Mouse (Mus musculus) neural tube, embryonic 11.5 days (tissue): ENCODE data around the gene Rab11fip3. TPM values are rescaled to one million over a fixed set of nuclear protein-coding genes. Genes with fewer than 3 reads are reported as not detected.

Experiments used
- ATAC-seq: fragments of 200-750 bp; cut with Nextera tagmentation; 2 replicates; pipeline ENCODE4 v1.8.0; 2017; ENCODE audit warnings: moderate number of reproducible peaks, mild to moderate bottlenecking, moderate TSS enrichment, moderate library complexity; ENCODE audit not compliant: insufficient read depth, low FRiP score, low TSS enrichment
- DNase-seq: peaks from one replicate; pipeline ENCODE4 v3.0.0-alpha.2; 2015; ENCODE audit warnings: low spot score
- H3K27ac ChIP-seq: fragments of 300-500 bp; sonication (generic); 2 replicates; pipeline ENCODE4 v1.5.1; 2014; ENCODE audit warnings: low read depth, mild to moderate bottlenecking, low read length
- H3K27me3 ChIP-seq: fragments of 300-500 bp; sonication (generic); 2 replicates; pipeline ENCODE4 v1.6.1; 2014; ENCODE audit warnings: mild to moderate bottlenecking, low read length, mixed read lengths; ENCODE audit not compliant: control insufficient read depth, insufficient read depth
- H3K36me3 ChIP-seq: fragments of 300-500 bp; sonication (generic); 2 replicates; pipeline ENCODE4 v1.6.1; 2014; ENCODE audit warnings: mild to moderate bottlenecking, low read length, moderate library complexity, mixed read lengths; ENCODE audit not compliant: control insufficient read depth, insufficient read depth
- H3K4me1 ChIP-seq: fragments of 300-500 bp; sonication (generic); 2 replicates; pipeline ENCODE4 v1.6.1; 2014; ENCODE audit warnings: low read length, mixed read lengths; ENCODE audit not compliant: control insufficient read depth, insufficient read depth
- H3K4me2 ChIP-seq: fragments of 300-500 bp; sonication (generic); 2 replicates; pipeline ENCODE4 v1.6.1; 2014; ENCODE audit warnings: low read depth, mild to moderate bottlenecking, moderate library complexity
- H3K4me3 ChIP-seq: fragments of 300-500 bp; sonication (generic); 2 replicates; pipeline ENCODE4 v1.5.1; 2014; ENCODE audit warnings: low read depth, low read length
- H3K9ac ChIP-seq: fragments of 300-500 bp; sonication (generic); 2 replicates; pipeline ENCODE4 v1.6.1; 2014; ENCODE audit warnings: mild to moderate bottlenecking, low read length
- H3K9me3 ChIP-seq: fragments of 300-500 bp; sonication (generic); 2 replicates; pipeline ENCODE4 v1.6.1; 2016; ENCODE audit warnings: low read length; ENCODE audit not compliant: control insufficient read depth
- WGBS: fragments of 180-500 bp; shearing (Covaris S2); extraction: QIAGEN DNeasy Blood & Tissue Kit; methylation state at CpG from one replicate; pipeline ENCODE4 v1.1.7; 2014; 5-methylcytosine and 5-hydroxymethylcytosine counted together
- polyA plus RNA-seq: library from polyadenylated mRNA; unstranded; fragments of >200 nt; fragmentation: Nextera tagmentation; extraction: Ambion mirVana; gene quantifications from 2 replicates; pipeline ENCODE4 v1.2.1, GENCODE M21; 2014

The Rab11fip3 gene
- polyA plus RNA-seq, 1 experiment from 2014 or later, result 24.8 TPM

GRCm38 (mm10) chr17:25964271-25964670 is 105.1 kb downstream of the Rab11fip3 start:
- ATAC-seq (no peak), DNase-seq (no peak)
- no peak overlapping the region for H3K27ac ChIP-seq
- H3K9ac ChIP-seq, result no peak overlapping the region
- no peak overlapping the region for H3K4me3 ChIP-seq
- no peak overlapping the region for H3K4me2 ChIP-seq
- no peaks in the 10 kb centered on the region for H3K4me1 ChIP-seq
- no peaks in the 10 kb centered on the region for H3K9me3 ChIP-seq
- WGBS, result 91% methylated on average over 7 of the region's 7 CpGs
- peaks cover 11% of the 10 kb centered on the region for H3K36me3 ChIP-seq
- H3K27me3 ChIP-seq, result no peaks in the 10 kb centered on the region

DNA sequence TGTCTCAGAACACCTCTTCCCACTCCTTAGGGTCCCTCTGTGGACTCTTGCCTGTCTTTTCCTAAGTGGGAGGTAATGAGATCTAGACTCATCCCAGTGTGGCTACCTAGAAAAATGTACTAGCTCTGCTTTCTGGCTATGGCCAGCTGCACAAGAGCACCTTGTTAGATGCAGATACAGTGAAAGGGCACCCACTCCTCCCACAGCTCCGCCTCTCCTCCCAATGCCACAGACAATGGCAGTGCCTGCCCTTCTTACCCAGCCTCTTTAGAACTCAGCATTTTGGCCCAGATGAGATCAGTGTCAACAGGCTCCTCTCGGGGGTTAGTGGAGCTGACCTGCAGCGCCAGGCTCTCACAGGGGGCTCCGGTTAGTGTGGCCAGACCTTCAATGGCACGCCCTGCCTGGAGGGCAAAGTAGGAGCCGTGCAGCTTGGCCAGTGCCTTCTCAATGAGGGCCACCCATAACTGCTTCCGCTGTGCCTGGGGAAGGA is 106.9 kb downstream of the Rab11fip3 start:
- Histone ChIP-seq H3K9me3 (no peaks in the 10 kb centered on the region), H3K27ac (no peak overlapping the region), H3K4me2 (no peak overlapping the region), H3K36me3 (peaks cover 11% of the 10 kb centered on the region), H3K27me3 (no peaks in the 10 kb centered on the region), H3K4me1 (no peaks in the 10 kb centered on the region), H3K4me3 (no peak overlapping the region), H3K9ac (no peak overlapping the region)
- 91% methylated on average over 7 of the region's 7 CpGs for WGBS
- no peak for ATAC-seq
- DNase-seq, result no peak

GRCm38 (mm10) chr17:25961566-25961965 is 107.8 kb downstream of the Rab11fip3 start:
- Histone ChIP-seq H3K4me1 (no peaks in the 10 kb centered on the region), H3K9ac (no peak overlapping the region), H3K36me3 (peaks cover 11% of the 10 kb centered on the region), H3K27ac (no peak overlapping the region), H3K27me3 (no peaks in the 10 kb centered on the region), H3K4me3 (no peak overlapping the region), H3K9me3 (no peaks in the 10 kb centered on the region), H3K4me2 (no peak overlapping the region)
- ATAC-seq, result no peak
- 92% methylated on average over 5 of the region's 5 CpGs for WGBS
- no peak for DNase-seq

- Histone ChIP-seq H3K4me3 (no peak overlapping the region), H3K36me3 (peaks cover 11% of the 10 kb centered on the region), H3K4me1 (no peaks in the 10 kb centered on the region), H3K27me3 (no peaks in the 10 kb centered on the region), H3K9ac (no peak overlapping the region), H3K9me3 (no peaks in the 10 kb centered on the region), H3K4me2 (no peak overlapping the region), H3K27ac (no peak overlapping the region)
- DNase-seq, result no peak
- 94% methylated on average over 23 of the region's 23 CpGs for WGBS
- no peak for ATAC-seq
Observed at GRCm38 (mm10) chr17:25959630-25960467, 109.5 kb downstream of the Rab11fip3 start.

DNA sequence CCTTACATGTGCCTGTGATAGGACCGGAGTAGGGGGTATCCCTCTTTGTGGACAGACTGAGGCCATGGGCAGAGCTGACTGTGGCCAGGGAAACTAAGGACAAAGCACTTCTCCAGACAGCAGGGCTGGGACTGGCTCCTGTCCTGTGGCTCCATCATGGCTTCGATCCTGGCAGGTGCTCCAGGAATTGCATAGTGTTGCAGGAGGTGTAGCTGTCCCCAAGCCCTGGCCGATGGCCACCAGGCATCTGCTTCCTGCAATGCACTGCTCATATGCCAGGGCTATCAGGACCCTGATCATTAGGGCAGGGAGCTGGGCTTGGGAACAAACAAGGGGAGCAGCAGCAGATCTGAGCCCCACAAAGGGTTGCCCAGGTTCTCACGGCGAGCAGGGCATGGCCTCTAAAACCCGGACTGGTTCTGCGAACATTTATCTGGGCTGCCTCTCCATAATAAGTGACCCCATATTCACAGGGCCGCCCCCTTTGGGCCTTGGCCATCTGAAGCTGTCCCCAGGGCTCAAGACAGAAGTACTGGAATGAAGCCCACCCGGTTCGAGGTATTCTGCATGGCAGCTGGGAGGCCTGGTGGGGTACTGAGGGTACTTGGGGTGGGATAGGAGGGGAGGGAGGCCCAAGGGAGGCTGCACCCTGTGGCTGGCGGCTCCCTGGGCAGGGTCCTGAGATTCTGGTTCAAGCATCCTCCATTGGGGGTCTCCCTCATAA is 110.4 kb downstream of the Rab11fip3 start:
- H3K4me2 ChIP-seq, result no peak overlapping the region
- peaks cover 7% of the 10 kb centered on the region for H3K36me3 ChIP-seq
- 92% methylated on average over 11 of the region's 11 CpGs for WGBS
- DNase-seq (no peak), ATAC-seq (no peak)
- H3K4me1 ChIP-seq, result no peaks in the 10 kb centered on the region
- H3K4me3 ChIP-seq, result no peak overlapping the region
- H3K9me3 ChIP-seq, result no peaks in the 10 kb centered on the region
- H3K9ac ChIP-seq, result no peak overlapping the region
- no peak overlapping the region for H3K27ac ChIP-seq
- H3K27me3 ChIP-seq, result no peaks in the 10 kb centered on the region

DNA sequence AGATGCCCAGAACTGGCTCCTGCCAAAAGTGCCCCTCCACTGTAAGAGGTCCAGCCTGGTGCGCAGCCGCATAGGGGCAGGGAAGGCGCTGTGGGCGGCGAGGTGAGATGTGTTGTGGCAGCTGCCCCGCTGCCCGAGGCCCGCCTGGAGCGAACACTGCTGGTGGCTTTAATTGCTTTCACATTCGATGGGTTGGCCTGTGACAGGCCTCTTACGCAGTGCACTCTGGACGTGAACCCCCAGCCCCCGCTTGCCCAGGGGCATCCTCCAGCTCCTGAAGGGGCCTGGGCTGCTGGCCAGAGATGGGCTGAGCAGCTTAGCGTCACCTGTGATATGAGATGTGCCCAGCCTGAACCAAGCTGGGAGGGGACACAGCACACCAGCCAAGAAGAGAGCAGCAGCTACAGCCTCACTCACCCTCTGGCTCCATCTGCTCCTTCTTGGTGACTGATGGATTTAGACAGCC is 111.7 kb downstream of the Rab11fip3 start:
- H3K4me3 ChIP-seq, result no peak overlapping the region
- H3K4me1 ChIP-seq, result no peaks in the 10 kb centered on the region
- ATAC-seq, result no peak
- H3K9ac ChIP-seq, result no peak overlapping the region
- 83% methylated on average over 14 of the region's 14 CpGs for WGBS
- no peak overlapping the region for H3K4me2 ChIP-seq
- peaks cover 6% of the 10 kb centered on the region for H3K36me3 ChIP-seq
- no peaks in the 10 kb centered on the region for H3K9me3 ChIP-seq
- peaks cover 6% of the 10 kb centered on the region for H3K27me3 ChIP-seq
- DNase-seq, result no peak
- no peak overlapping the region for H3K27ac ChIP-seq

DNA sequence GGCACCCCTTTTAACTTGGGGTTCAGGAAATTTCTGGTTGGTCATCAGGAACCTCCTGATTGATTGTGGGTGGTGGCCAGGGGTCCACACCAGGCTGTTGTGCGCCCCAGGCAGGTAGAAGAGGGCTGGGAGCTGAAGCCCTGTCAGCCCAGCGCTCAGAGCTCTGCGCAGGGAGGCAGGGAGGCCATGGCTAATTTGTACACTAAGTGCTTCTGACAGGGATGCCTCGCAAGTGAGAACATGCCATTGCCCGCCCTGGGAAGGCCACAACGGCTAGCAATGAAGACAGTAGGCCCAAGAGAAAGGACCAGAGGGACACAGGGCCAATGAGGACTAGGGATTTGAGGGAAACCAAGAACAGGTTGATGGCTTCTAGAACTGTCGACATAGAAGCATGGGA is 112.7 kb downstream of the Rab11fip3 start:
- H3K4me3 ChIP-seq, result no peak overlapping the region
- no peak overlapping the region for H3K9ac ChIP-seq
- ATAC-seq (no peak), DNase-seq (no peak)
- H3K27ac ChIP-seq, result no peak overlapping the region
- H3K27me3 ChIP-seq, result peaks cover 16% of the 10 kb centered on the region
- peaks cover 6% of the 10 kb centered on the region for H3K36me3 ChIP-seq
- no peak overlapping the region for H3K4me2 ChIP-seq
- H3K4me1 ChIP-seq, result no peaks in the 10 kb centered on the region
- WGBS, result 85% methylated on average over 7 of the region's 7 CpGs
- H3K9me3 ChIP-seq, result no peaks in the 10 kb centered on the region

DNA sequence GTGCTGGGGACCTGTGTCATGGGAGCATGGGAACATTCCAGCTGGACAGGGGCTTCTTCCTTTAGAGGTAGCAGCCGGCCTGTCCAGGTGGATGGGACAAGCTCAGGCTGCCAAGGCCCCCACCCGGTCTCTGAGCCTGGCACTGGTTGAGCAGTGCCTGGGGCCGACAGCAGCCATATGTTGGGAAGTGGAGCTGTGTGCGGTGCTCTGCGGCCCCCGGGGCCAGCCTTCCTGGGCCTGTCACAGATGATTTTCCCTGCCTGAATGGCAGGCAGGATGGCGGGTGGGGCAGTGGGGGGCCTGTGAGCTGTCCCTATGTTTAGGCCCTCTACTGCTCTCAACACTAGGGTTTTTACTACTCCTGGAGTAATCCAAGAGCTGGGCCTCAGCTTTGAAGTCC is 113.2 kb downstream of the Rab11fip3 start:
- Histone ChIP-seq H3K27me3 (peaks cover 20% of the 10 kb centered on the region), H3K9ac (no peak overlapping the region), H3K4me2 (no peak overlapping the region), H3K36me3 (peaks cover 6% of the 10 kb centered on the region), H3K27ac (no peak overlapping the region), H3K4me1 (no peaks in the 10 kb centered on the region), H3K4me3 (no peak overlapping the region), H3K9me3 (no peaks in the 10 kb centered on the region)
- DNase-seq (no peak), ATAC-seq (no peak)
- 74% methylated on average over 7 of the region's 7 CpGs for WGBS
